Mouse (Mus musculus) T-helper 2 cell (primary cell): ENCODE measurements around the gene Actg1.

Experiments used
- in situ Hi-C: fragments of 300-600 bp; cut with MboI, MseI; formaldehyde crosslinking; loops from one replicate; pipeline ENCODE4 v1.15.1; 2025; ENCODE audit warnings: high pct_unique_total_duplicates

The Actg1 gene

GRCm38 (mm10) chr11:120347791-120348683, at the start of gene Actg1:
Gene Actg1 (minus strand): TSS chr11:120348542.
- in situ Hi-C loops = no loop called here

- in situ Hi-C loops = no loop called here
These were observed 49.3 kb upstream of the Actg1 start for GRCm38 (mm10) chr11:120397602-120398001.

- in situ Hi-C loops = no loop called here
These were observed 47.3 kb upstream of the Actg1 start for GRCm38 (mm10) chr11:120395661-120396060.

GRCm38 (mm10) chr11:120388580-120388979, 40.2 kb upstream of the Actg1 start:
- in situ Hi-C loops = loop anchor here (10.0 kb wide), 1 partner anchor 306 kb away; no protein-coding TSS in a partner anchor

- in situ Hi-C loops = loop anchor here (10.0 kb wide), 1 partner anchor 308 kb away; no protein-coding TSS in a partner anchor
These were observed 38.8 kb upstream of the Actg1 start for GRCm38 (mm10) chr11:120387157-120387556.

GRCm38 (mm10) chr11:120386632-120387031, 38.3 kb upstream of the Actg1 start:
- in situ Hi-C loops = loop anchor here (10.0 kb wide), 1 partner anchor 308 kb away; no protein-coding TSS in a partner anchor

- in situ Hi-C loops = loop anchor here (10.0 kb wide), 1 partner anchor 312 kb away; no protein-coding TSS in a partner anchor
These were observed 34.2 kb upstream of the Actg1 start for GRCm38 (mm10) chr11:120382509-120382908.

GRCm38 (mm10) chr11:120381157-120381556, 32.8 kb upstream of the Actg1 start:
- in situ Hi-C loops = loop anchor here (10.0 kb wide), 1 partner anchor 314 kb away; no protein-coding TSS in a partner anchor

GRCm38 (mm10) chr11:120380271-120380670, 31.9 kb upstream of the Actg1 start:
- in situ Hi-C loops = loop anchor here (10.0 kb wide), 1 partner anchor 315 kb away; no protein-coding TSS in a partner anchor

GRCm38 (mm10) chr11:120378611-120379540, 30.5 kb upstream of the Actg1 start, which contains the start of gene Faap100:
Gene Faap100 (minus strand): TSS chr11:120378764.
- in situ Hi-C loops = no loop called here

GRCm38 (mm10) chr11:120378031-120378610, 29.8 kb upstream of the Actg1 start:
- in situ Hi-C loops = no loop called here

- in situ Hi-C loops = no loop called here
These were observed 29.0 kb upstream of the Actg1 start for GRCm38 (mm10) chr11:120377337-120377736.

GRCm38 (mm10) chr11:120376302-120377160, 28.2 kb upstream of the Actg1 start:
- in situ Hi-C loops = no loop called here

GRCm38 (mm10) chr11:120375324-120375723, 27.0 kb upstream of the Actg1 start:
- in situ Hi-C loops = no loop called here

GRCm38 (mm10) chr11:120373820-120374586, 25.7 kb upstream of the Actg1 start:
- in situ Hi-C loops = no loop called here

- in situ Hi-C loops = no loop called here
These were observed 24.7 kb upstream of the Actg1 start for GRCm38 (mm10) chr11:120373025-120373424.

GRCm38 (mm10) chr11:120369656-120370055, 21.3 kb upstream of the Actg1 start:
- in situ Hi-C loops = no loop called here

- in situ Hi-C loops = no loop called here
These were observed 18.2 kb upstream of the Actg1 start for GRCm38 (mm10) chr11:120366443-120367027.

- in situ Hi-C loops = no loop called here
These were observed 14.5 kb upstream of the Actg1 start for GRCm38 (mm10) chr11:120362891-120363290.
